Mouse (Mus musculus) urinary bladder, postnatal 14 days (tissue): ENCODE data around the gene Sirt7.

Experiments
- DNase-seq: peaks from one replicate; pipeline ENCODE4 v3.0.0; 2021; ENCODE audit warnings: low spot score

Gene Sirt7

GRCm38 (mm10) chr11:120625152-120625775, at the start of gene Sirt7:
Gene Sirt7, minus strand, starts transcription at chr11:120625240.
- DNase-seq = no peak

- DNase-seq = no peak
These were observed 48.6 kb upstream of the Sirt7 start for GRCm38 (mm10) chr11:120673594-120674122.

- peak; percentile 97 for DNase-seq
These were observed 47.9 kb upstream of the Sirt7 start, which contains the start of gene Aspscr1 for GRCm38 (mm10) chr11:120672687-120673593. Gene Aspscr1, plus strand, starts transcription at chr11:120672973.

- DNase-seq = no peak
These were observed 41.6 kb upstream of the Sirt7 start for GRCm38 (mm10) chr11:120666617-120667016.

- DNase-seq = peak; percentile 53
These were observed 40.4 kb upstream of the Sirt7 start for GRCm38 (mm10) chr11:120665406-120665805.

GRCm38 (mm10) chr11:120663714-120664113, 38.7 kb upstream of the Sirt7 start:
- no peak for DNase-seq

- DNase-seq = no peak
These were observed 37.7 kb upstream of the Sirt7 start for GRCm38 (mm10) chr11:120662759-120663158.

DNA sequence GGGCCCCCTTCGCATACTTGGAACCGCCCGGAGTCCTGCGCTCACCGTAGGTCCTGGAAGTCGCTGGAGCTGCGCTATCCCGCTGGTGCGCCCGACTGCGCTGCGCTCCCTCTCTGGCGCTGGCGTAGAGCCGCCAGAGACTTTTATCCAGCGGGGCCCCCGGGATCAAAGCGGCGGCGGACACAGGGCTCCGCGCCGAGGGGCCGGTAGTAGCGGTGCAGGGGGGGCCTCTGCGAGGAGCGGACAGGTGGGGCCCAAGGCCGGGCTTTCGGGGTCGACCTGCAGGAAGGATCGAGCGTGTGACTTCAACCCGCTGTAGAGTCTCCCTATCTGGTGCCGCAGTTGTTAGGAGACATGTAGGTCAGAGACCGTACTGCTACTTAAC, 36.0 kb upstream of the Sirt7 start, which contains the start of gene Notum:
TSS of gene Notum (minus strand) at position 100 of the 385 bp plus-strand sequence.
- no peak for DNase-seq

DNA sequence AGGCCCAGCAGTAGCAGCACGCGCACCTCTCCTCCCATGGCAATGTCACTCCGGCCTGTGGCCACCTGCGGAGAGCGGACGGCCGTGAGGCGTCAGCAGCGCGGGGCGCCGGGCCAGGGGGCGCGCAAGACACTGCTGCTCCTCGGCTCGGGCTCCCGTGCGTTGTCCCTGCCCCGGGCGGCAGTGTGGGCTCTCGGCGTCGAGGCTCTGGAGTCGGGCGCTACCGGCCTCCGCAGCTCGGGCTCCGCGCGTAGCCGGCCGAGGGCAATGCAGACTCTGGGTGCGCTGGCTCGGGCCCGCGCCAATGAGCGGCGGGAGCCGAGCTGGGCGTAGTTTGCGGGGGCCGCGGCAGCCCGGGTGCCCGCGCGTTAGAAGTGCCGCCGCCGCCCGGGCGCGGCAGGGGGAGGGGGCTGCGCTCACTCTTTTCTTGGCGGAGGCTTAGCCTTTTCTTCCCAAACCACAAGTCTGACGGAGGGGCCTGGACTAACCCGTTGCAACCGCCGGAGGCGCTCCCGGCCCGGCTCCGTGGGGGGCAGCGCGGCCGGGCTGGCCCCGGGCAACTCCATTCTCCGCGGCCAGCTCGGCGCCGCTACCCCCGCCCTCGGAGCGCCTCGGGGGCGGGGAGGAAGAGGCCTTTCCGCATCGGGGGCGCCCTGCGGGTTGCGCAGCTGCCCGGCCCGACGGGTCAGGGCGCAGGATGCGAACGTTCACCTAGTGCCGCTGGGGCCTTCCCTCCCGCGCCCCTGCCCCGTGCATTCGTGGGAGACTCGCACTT, 35.4 kb upstream of the Sirt7 start:
- DNase-seq = no peak

GRCm38 (mm10) chr11:120659509-120660300, 34.7 kb upstream of the Sirt7 start:
- no peak for DNase-seq

DNA sequence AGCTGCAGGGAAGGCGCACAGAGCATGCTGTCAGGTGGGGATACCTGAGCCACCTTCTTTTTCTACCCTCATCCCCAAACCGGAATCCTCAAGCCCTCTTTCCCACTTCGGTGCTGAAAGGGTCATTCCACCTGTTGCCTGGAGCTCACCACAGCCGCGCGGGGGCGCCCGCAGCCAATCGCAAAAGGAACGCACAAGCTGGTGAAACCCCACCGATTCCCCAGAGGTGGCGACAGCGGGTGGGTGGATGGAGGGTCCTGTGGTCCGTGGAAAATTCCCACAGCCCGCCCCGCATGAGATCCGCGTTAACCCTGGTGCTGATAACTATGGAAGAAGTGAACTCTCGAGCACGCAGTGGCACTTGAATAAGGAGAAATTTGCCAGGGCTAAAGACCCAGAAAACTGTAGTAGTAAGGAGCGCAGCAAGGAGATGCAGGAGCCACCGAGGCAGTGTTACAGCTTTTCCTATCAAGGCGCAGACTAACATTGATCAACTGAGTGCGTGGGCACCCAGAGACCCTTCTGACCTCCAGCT, 33.9 kb upstream of the Sirt7 start:
- DNase-seq = peak; percentile 84

DNA sequence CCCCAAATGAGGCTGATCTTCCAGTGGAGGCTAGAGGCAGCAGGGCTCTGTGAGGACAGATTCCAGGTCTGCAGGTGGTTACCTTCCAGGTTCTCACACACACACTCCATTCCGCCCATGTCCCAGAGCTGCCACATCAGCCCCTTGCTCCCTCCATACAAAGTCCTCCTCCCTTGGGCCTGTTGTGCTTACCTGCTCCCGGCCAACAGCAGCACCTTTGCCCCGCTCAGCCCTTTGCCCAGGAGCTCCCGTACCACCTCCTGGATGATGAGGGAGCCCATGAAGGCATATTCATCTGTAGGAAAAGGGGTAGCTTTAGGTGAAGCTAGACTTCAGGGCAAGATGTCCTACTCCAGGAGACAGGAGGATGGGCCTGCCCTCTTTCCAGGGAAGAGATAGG, 32.3 kb upstream of the Sirt7 start:
- no peak for DNase-seq

DNA sequence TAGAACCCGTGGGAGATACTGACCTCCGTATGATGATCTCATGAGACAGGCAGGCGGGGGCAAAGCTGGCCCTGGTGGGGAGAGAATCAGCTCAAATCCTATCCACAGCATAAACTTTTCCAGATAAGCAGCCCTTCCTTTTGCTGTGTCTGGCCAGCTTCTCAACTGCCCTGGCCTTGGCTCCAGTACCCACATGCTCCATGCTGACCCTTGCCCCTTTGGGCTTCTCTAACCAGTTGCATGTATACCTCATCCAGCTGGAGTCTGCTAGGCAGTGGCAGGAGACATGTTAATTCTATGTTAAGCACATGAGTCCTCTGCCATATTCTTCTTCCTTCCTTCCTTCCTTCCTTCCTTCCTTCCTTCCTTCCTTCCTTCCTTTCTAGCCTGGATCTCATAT, 29.7 kb upstream of the Sirt7 start:
- no peak for DNase-seq

- DNase-seq = no peak
These were observed 26.8 kb upstream of the Sirt7 start for GRCm38 (mm10) chr11:120651872-120652271.

- DNase-seq = no peak
These were observed 23.0 kb upstream of the Sirt7 start, which contains the start of gene Myadml2 for GRCm38 (mm10) chr11:120648001-120648476. Gene Myadml2, minus strand, starts transcription at chr11:120648158.

GRCm38 (mm10) chr11:120647047-120647830, 22.2 kb upstream of the Sirt7 start:
- no peak for DNase-seq

- peak; percentile 96 for DNase-seq
These were observed 18.6 kb upstream of the Sirt7 start, which contains the start of gene Pycr1 for GRCm38 (mm10) chr11:120643601-120643987. Gene Pycr1, minus strand, starts transcription at chr11:120643769.

DNA sequence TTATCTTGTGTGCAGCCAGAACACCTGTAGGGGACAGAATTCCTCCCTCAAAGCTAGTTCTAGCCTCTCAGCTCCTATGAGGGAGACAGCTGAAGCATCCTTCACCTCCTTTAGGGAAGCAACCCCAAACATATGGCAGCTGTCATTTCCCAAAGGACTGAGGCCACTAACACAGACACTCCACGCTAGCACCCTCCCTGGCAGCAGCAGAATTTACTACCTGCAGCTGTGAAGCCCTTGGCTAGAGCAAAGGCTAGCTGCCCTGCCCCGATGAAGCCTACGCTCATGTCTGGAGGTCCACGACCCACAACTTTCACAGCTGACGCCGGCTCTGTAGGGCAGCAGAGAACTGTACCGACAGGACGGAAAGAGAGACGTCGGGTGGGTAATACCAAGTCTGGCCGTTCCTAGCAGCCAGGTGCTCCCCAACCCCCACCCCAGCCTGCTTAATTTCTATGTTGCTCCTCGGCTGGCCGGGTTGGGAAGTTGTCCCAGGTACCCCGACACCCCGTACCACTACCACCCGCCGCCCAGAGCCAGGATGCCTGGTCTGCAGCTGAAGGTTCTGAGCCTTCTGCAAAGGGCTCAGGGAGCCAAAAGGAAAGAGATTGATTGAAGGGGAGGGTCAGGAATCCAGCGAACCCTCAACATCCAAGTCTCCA, 18.0 kb upstream of the Sirt7 start:
- DNase-seq = no peak

GRCm38 (mm10) chr11:120641869-120642268, 16.8 kb upstream of the Sirt7 start:
- no peak for DNase-seq
